Mouse (Mus musculus) ZHBTc4 (cell line): Measurements from ENCODE around the gene Fabp7.

ENCODE experiments used
- DNase-seq: peaks from one replicate; pipeline ENCODE4 v3.0.0-alpha.2; 2011; ENCODE audit warnings: low read depth, low spot score

Fabp7 gene

DNA sequence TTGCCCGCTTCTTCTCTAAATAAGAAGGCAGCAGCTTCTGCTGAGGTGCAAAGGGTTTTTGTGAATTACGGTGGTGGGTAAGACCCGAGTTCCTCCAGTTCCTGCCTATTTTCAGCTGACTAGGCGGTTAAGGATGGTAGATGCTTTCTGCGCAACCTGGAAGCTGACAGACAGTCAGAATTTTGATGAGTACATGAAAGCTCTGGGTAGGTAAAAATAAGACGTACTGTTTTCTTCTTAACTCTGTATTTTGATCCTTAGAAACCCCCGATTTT lies at the start of gene Fabp7:
Fabp7 (plus strand) TSS at position 6 of the 275 bp plus-strand sequence.
- DNase-seq: no peak

DNA sequence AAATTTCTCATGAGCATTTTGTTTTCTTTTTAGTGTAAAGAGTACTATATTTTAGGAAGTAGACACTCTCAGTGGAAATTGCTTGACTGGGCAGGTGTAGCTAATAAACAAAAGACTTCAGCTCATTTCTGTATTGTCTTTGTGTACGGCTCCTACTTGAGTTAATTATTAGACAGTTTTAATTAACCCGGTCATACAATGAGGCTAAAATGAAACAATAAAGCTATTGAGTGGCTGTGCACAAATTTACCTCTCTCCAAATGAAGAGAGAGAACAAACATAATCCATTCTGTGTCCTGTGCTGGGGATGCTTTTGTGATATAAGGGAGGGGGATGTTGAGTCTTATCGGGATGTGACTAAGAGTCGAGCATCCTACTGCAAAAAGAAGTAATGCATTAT lies 43.9 kb upstream of the Fabp7 start:
- DNase-seq: no peak

DNA sequence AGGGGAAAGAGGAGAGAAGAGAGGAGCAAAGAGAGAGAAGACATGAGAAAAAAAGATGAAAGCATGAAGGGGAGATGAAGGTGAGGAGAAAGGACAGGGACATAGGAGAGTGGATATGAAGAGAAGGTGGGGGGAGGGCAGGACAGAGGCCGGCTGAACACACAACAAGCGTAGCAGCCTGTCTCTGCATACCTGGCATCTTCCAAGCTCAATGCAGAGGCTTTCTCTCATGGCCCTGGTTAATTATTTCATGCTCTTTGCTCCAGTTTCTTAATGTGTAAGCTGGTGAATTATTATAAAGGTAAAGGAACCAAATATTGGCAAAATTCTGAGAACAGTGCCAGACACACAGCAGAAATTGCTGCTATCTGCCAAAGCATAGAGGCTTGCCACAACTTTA lies 43.3 kb upstream of the Fabp7 start:
- no peak for DNase-seq

DNA sequence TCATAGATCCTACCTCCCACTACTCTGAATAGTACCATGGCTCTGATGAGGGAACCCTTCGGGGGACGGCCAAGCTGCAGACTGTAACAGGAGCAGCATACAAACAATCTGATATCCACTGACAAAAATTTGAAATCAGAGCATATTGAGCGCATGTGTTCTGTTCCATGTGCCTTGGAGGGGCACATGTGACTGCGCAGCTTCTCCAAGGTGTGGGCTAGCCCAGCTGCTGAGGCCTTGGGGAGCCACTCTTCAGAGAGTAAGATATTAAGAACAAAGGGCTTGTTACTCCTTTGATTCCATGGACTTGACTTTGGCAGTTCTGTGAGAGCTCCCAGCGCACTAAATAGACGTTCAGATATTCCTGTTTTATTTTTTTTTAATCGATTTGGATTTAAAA lies 41.6 kb upstream of the Fabp7 start:
- no peak for DNase-seq

DNA sequence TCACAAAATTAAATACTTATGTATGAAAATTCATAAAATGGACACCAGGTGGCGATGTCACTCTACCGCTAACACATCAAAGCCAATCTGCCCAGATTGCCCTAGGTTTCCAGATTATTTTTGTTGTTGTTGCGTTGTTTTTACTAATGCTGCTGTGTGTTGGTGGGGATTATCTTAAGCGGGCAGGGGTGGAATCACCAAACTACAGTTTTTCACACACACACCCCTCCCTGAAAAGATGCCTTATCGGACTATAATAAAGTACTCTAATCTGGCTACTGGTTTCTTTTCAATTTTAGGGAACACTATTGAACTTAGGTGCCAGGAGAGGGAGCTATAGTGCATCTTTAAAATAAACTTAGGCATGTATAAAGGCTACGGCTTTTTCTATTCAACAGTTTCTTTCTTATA lies 41.1 kb upstream of the Fabp7 start:
- DNase-seq: peak; percentile 74

GRCm38 (mm10) chr10:57744128-57744765 lies 40.4 kb upstream of the Fabp7 start:
- DNase-seq: no peak

- DNase-seq: no peak
Measured at GRCm38 (mm10) chr10:57745452-57745851, 39.2 kb upstream of the Fabp7 start.

DNA sequence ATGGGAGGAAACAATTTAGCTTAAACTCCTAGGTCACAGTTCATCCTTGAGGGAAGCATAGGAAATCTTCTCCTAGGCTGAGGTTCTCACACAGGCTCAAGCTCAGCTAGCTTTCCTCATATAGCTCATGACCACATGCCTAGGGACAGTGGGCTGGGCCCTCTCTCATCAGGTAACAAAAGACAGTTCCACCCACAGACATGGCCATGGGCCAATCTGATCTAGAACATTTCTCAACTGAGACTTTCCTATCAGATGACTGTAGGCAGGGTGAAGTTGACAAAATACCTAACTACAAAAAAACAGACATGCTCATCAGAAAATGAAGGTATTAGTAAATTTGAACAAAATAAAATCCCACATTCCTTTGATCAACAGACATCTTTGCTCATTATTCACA lies 37.6 kb upstream of the Fabp7 start:
- DNase-seq: no peak

DNA sequence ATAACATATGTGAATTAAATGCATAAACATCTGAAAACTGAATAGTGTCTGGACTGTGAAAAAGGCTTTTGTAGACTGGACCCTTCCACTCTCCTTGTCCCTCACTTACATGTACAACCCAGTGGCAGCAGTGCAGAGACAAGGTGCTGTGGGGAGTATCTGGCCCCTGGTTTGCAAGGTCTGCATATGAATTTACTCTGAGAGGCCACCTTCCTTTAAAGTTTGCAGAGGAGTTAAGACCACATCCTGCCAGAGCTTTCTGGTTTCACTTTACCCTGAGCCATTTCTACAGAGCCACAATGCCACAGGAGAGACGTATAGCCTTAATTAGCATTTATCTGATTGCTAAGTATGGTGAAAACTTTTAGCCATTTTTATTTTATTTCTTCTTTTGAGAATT lies 31.3 kb upstream of the Fabp7 start:
- DNase-seq: no peak

- no peak for DNase-seq
Measured at GRCm38 (mm10) chr10:57755201-57755736, 29.4 kb upstream of the Fabp7 start.

GRCm38 (mm10) chr10:57758999-57759398 lies 25.7 kb upstream of the Fabp7 start:
- DNase-seq: no peak

GRCm38 (mm10) chr10:57760694-57761093 lies 24.0 kb upstream of the Fabp7 start:
- DNase-seq: no peak

DNA sequence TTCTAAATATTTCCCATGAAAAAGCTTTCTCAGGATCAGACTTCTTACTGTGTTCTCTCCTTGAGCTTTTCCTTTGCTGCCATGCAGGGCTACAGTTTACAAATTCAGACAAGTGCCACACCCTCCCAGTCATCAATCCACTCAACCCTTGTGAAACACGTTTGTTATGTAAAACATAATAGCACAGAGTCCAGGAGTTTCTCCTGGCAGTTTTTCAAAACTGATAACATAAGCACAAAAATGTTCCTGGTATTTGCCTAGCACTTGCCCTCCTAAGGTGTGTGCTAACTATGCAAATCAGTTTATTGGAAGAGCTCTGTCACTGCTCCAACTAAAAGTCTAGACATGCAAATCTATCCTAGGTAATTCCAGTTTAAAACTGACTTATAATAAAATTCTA lies 21.6 kb upstream of the Fabp7 start:
- DNase-seq: peak; percentile 9

DNA sequence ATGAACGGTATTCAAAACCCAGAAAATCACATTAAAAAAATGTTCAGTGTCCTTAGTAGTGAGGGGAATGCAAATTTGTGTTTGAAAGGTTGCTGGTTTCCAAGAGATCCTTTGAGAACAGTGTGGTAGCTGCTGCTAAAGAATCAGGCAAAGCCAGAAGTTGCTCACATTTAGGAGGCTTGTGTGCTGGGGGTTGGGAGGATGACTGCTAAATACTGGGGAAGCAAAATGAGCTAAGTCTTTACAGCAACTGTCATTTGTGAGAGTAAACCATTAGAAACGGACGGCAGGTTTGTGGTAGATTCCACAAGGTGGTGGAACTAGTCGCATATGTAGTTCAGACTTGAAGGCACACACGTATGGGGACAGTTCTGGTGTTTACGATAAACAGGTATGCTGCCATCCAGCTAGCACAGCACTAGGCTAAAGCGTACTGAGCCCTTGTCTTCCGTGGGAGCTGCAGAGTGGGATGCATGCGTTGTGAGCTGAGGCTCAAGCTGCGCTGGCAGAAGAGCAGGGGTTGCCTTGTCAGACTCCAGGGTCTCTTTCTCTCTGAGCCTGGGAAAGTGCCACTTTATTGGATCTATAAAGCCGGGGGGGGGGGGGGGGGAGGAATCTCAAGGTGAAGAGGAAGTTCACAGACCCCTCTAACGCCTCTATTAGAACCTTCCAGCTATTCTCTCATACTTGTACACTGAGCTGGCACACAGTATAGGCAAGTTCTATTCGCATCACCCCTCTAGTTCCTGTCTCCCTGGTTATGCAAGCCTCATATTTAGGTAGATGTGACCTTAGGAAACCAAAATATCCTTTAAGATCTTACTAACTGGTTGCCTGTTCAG lies 1.2 kb upstream of the Fabp7 start:
- DNase-seq: no peak

DNA sequence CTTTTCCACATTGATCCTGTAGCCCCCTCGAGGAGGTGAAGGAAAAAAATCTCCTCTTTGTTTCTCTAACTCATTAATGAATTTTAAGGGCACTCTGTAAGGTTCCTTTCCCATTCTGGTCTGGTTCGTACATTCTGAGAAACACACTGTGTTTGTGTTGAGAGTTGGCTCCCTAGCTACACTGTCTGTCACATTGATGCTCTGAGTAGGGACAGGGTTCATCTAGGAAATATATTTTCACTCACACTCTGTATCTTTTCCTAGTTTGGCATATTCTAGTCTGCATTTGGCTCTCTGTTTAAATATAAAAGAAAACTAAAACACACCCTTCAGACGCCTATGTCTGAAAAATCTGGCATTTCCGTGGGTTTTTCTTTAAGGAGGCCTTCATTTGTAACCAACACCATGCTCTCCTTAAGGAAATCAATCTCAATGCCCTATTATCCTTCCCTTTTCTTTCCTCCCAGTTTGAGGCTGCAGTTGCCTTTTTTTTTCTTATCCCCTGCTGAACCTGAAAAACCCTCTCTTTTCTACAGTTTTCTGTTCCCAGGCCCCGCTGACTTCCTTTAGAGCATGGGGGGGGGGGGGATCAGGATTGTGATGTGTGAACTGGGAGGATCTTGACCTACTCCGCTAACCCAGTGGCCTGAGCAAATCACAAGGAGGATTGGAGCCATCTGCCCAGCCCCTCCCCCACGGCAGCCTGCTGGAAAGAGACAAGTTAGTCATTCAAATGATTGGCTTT lies 378 bp upstream of the Fabp7 start:
- DNase-seq: peak; percentile 32

DNA sequence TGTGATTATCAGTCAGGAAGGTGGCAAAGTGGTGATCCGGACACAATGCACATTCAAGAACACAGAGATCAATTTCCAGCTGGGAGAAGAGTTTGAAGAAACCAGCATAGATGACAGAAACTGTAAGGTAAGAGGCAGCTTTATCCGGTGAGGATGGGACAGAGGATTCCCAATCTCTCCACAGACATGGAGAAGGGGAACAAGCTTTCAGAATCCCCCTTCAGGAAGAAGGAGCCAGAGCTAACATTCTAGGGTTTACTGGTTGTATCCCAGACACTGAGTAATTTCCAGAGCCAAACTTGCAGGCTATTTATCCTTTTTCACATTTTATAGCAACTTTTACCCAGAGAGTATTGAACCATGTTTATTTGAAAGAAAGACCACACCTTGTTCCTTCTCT lies 871 bp downstream of the Fabp7 start:
- no peak for DNase-seq

DNA sequence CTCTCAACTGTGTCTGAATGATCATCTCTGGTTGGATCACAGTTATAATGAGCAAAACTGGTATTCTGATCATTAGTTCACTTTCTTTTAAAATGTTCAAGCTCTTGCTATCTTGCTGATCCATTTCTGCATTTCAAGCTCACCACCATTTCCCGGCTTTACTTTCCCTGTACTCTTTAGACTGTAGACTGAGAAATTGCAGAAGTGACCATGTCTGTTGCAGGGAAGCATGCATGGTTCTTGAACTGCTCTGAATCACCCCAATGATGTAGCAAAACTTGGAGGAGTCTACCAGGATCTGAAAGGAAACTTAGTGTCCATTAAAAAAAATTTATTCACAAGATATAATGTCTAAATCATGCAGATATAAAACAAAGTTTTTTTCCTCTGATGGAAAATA lies 8.3 kb downstream of the Fabp7 start:
- no peak for DNase-seq

- no peak for DNase-seq
Measured at GRCm38 (mm10) chr10:57794018-57794417, 9.3 kb downstream of the Fabp7 start, which contains the start of gene Smpdl3a. Smpdl3a (plus strand) TSS chr10:57794335.

- DNase-seq: peak; percentile 39
Measured at GRCm38 (mm10) chr10:57794491-57795461, 10.1 kb downstream of the Fabp7 start.

DNA sequence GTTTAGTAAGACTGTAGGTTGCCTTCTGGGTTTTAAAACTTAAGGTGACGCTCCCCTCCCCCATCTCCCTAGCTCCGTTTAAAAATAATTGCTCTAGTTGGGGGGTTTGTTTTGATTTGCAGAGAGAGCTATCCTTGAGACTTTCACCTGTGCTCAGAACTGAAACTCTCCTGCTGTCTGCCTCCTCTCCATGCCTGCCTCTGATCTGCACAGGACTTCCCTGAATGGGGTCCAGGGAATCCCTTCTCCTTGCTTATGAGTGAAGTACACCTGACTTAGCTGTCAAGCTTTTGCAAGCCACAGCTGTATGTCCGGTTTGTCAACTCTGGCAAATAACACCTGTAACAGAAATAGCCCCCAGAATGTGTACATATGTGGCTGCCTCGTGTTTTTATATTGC lies 10.9 kb downstream of the Fabp7 start:
- DNase-seq: no peak

DNA sequence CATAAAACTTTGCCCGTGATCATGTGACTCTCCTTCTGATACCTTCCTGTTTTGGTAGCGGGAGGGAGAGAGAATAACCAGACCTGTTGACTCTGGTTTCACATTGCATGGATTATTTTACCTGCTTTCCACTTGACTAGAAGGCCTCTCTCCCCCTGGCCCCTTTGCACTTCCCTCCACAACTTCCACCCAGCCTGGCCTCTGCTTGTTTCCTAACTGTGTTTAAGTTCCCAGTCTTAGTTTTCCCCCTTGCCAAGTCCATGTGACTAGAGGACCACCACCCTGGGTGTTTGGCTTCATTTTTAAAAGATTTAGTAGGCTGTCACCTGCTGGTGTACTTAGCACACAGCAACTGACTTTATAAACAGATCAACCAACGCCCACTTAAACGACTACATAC lies 11.4 kb downstream of the Fabp7 start:
- DNase-seq: peak; percentile 23
